Mouse (Mus musculus) adrenal gland, postnatal 10 days (tissue): ENCODE data around the gene Capn8. TPM values are rescaled to one million over a fixed set of nuclear protein-coding genes. Genes with fewer than 3 reads are reported as not detected.

Experiments
- DNase-seq: peaks from one replicate; pipeline ENCODE4 v3.0.0; 2021; ENCODE audit warnings: mixed read lengths
- total RNA-seq, 2 experiments: library from RNA; stranded (reverse); gene quantifications; 2 replicates each; pipeline ENCODE4 v1.2.3; 2021

The Capn8 gene
- total RNA-seq, 2 experiments from 2014 or later = not detected

- DNase-seq = no peak
Observed at GRCm38 (mm10) chr1:182550761-182551160, 14.0 kb upstream of the Capn8 start.

- DNase-seq = peak; percentile 72
Observed at GRCm38 (mm10) chr1:182553649-182554375, 11.0 kb upstream of the Capn8 start.

GRCm38 (mm10) chr1:182558271-182558670, 6.5 kb upstream of the Capn8 start:
- DNase-seq = no peak

- no peak for DNase-seq
Observed at GRCm38 (mm10) chr1:182559530-182559929, 5.3 kb upstream of the Capn8 start.

- peak; percentile 61 for DNase-seq
Observed at GRCm38 (mm10) chr1:182560390-182561098, 4.3 kb upstream of the Capn8 start.

GRCm38 (mm10) chr1:182561945-182562514, 2.8 kb upstream of the Capn8 start:
- no peak for DNase-seq

GRCm38 (mm10) chr1:182562576-182563370, 2.0 kb upstream of the Capn8 start:
- no peak for DNase-seq

- DNase-seq = peak; percentile 32
Observed at GRCm38 (mm10) chr1:182565351-182565835, 586 bp downstream of the Capn8 start.

- peak; percentile 43 for DNase-seq
Observed at GRCm38 (mm10) chr1:182571148-182571547, 6.3 kb downstream of the Capn8 start.

- DNase-seq = no peak
Observed at GRCm38 (mm10) chr1:182571973-182572372, 7.2 kb downstream of the Capn8 start.

GRCm38 (mm10) chr1:182573856-182574665, 9.3 kb downstream of the Capn8 start:
- DNase-seq = no peak

GRCm38 (mm10) chr1:182574666-182575049, 9.9 kb downstream of the Capn8 start:
- DNase-seq = no peak

GRCm38 (mm10) chr1:182584169-182584568, 19.4 kb downstream of the Capn8 start:
- no peak for DNase-seq

- peak; percentile 25 for DNase-seq
Observed at GRCm38 (mm10) chr1:182585162-182585840, 20.5 kb downstream of the Capn8 start.

- DNase-seq = no peak
Observed at GRCm38 (mm10) chr1:182587706-182588105, 22.9 kb downstream of the Capn8 start.

- no peak for DNase-seq
Observed at GRCm38 (mm10) chr1:182591491-182591890, 26.7 kb downstream of the Capn8 start.

- no peak for DNase-seq
Observed at GRCm38 (mm10) chr1:182592436-182592835, 27.6 kb downstream of the Capn8 start.

GRCm38 (mm10) chr1:182605330-182606150, 40.7 kb downstream of the Capn8 start:
- DNase-seq = no peak

- DNase-seq = no peak
Observed at GRCm38 (mm10) chr1:182609701-182610335, 45.0 kb downstream of the Capn8 start.
